Mouse (Mus musculus): ENCODE results near the gene Hccs.

- no peak for TF ChIP-seq CTCF (IDR thresholded peaks at IDR 0.05)
- no peak for TF ChIP-seq POLR2A (IDR thresholded peaks at IDR 0.05; ENCODE audit: insufficient read depth, low read depth, low read length)
- TF ChIP-seq EP300 (IDR thresholded peaks at IDR 0.05; ENCODE audit: insufficient read depth, low read depth, low read length) = no peak
These were observed 100.1 kb downstream of the Hccs start for GRCm38 (mm10) chrX:169220064-169220463.

All from heart, adult 2 months (tissue).